In genomic region chr4:145774241-145774761, GRCm38 (mm10) we compare ENCODE assay signal across 8 mouse cellular contexts.
DNase-seq lines count a peak whose midpoint lies in the region; ATAC-seq and TF ChIP-seq lines count a peak whose summit lies in the region.
"Not testable (repeated sequence)": the region's sequence is repeated elsewhere in the genome, so short reads cannot be mapped to it uniquely, and the experiment has no call there.

No protein-coding gene starts in this region.

- TF ChIP-seq EP300 in liver, postnatal 0 days (IDR thresholded peaks at IDR 0.05; ENCODE audit: low read depth): not testable (repeated sequence)

- WGBS in hindbrain, embryonic 11.5 days: 3% methylated on average over 32 of the region's 49 CpGs
- WGBS in liver, postnatal 0 days (ENCODE audit: insufficient replicate concordance): 4% methylated on average over 42 of the region's 49 CpGs
- WGBS in neural tube, embryonic 12.5 days: 3% methylated on average over 33 of the region's 49 CpGs

- peak; percentile 43 for TF ChIP-seq CTCF in liver, postnatal 0 days (IDR thresholded peaks at IDR 0.05; ENCODE audit: low read depth)

- ATAC-seq in hindbrain, embryonic 11.5 days (ENCODE audit: low FRiP score): peak; percentile 98
- ATAC-seq in liver, postnatal 0 days: peak; percentile 92
- ATAC-seq in neural tube, embryonic 12.5 days (ENCODE audit: low FRiP score, low read depth): peak; percentile 97

- not testable (repeated sequence) for H3K9ac ChIP-seq in hindbrain, embryonic 11.5 days (ENCODE audit: low read depth, low read length); liver, postnatal 0 days (replicated peaks); neural tube, embryonic 12.5 days

- H3K36me3 ChIP-seq in hindbrain, embryonic 11.5 days (ENCODE audit: control insufficient read depth, insufficient read depth, low read length); liver, postnatal 0 days (replicated peaks; ENCODE audit: insufficient read depth, low read length); neural tube, embryonic 12.5 days: not testable (repeated sequence)

- H3K4me2 ChIP-seq in hindbrain, embryonic 11.5 days (replicated peaks; ENCODE audit: low read depth, low read length): peak overlapping the region; percentile 23; the same call in 1 of the 2 replicates
- peak overlapping the region; percentile 42; the same call in 1 of the 2 replicates for H3K4me2 ChIP-seq in liver, postnatal 0 days (ENCODE audit: low read depth, low read length)
- peak overlapping the region; percentile 52 for H3K4me2 ChIP-seq in neural tube, embryonic 12.5 days (replicated peaks)

- intact Hi-C loops in gastrocnemius, postnatal 14 days (cut with DNase I; ENCODE audit: low total_unique reads): not testable (repeated sequence)

- H3K4me3 ChIP-seq in hindbrain, embryonic 11.5 days (ENCODE audit: low read depth, low read length): not testable (repeated sequence)
- peak overlapping the region; percentile 26 for H3K4me3 ChIP-seq in liver, postnatal 0 days (ENCODE audit: low read depth, low read length)
- H3K4me3 ChIP-seq in neural tube, embryonic 12.5 days: peak overlapping the region; percentile 22; the same call in 1 of the 2 replicates

- not testable (repeated sequence) for H3K9me3 ChIP-seq in hindbrain, embryonic 11.5 days (ENCODE audit: control insufficient read depth, low read length); liver, postnatal 0 days (ENCODE audit: low read length); neural tube, embryonic 12.5 days

- not testable (repeated sequence) for H3K4me1 ChIP-seq in hindbrain, embryonic 11.5 days (replicated peaks; ENCODE audit: control insufficient read depth, insufficient read depth, low read length); liver, postnatal 0 days (ENCODE audit: insufficient read depth); neural tube, embryonic 12.5 days

- H3K27me3 ChIP-seq in hindbrain, embryonic 11.5 days (ENCODE audit: control insufficient read depth, insufficient read depth, low read length); liver, postnatal 0 days (ENCODE audit: insufficient read depth, low read length); neural tube, embryonic 12.5 days (replicated peaks): not testable (repeated sequence)

- peak; percentile 51 to 54 for DNase-seq in B cell, adult 2 months
- peak; percentile 27 to 39 for DNase-seq in cerebellum, postnatal 25 days
- peak; percentile 16 for DNase-seq in gastrocnemius, postnatal 14 days
- not testable (repeated sequence) for DNase-seq in hindbrain, embryonic 11.5 days (ENCODE audit: low spot score)
- peak; percentile 0 to 5 for DNase-seq in layer of hippocampus, adult 18-20 months (ENCODE audit: low spot score in 2 of 2)
- DNase-seq in liver, postnatal 0 days: peak; percentile 26
- DNase-seq in testis, postnatal 10 days (ENCODE audit: low spot score): peak; percentile 73

- H3K27ac ChIP-seq in hindbrain, embryonic 11.5 days (ENCODE audit: low read depth, low read length); liver, postnatal 0 days (ENCODE audit: low read depth); neural tube, embryonic 12.5 days: not testable (repeated sequence)
